Mouse (Mus musculus) thymus, postnatal 4 days (tissue): Measurements from ENCODE around the gene Arhgap29.

Source experiments
- DNase-seq: peaks from one replicate; pipeline ENCODE4 v3.0.0; 2021

Gene Arhgap29

GRCm38 (mm10) chr3:121945957-121946356 is 6.4 kb upstream of the Arhgap29 start:
- no peak for DNase-seq

GRCm38 (mm10) chr3:121946765-121947164 is 5.6 kb upstream of the Arhgap29 start:
- no peak for DNase-seq

GRCm38 (mm10) chr3:121950139-121950538 is 2.2 kb upstream of the Arhgap29 start:
- DNase-seq, result no peak

- no peak for DNase-seq
Observed at GRCm38 (mm10) chr3:121951116-121951515, 1.2 kb upstream of the Arhgap29 start.

GRCm38 (mm10) chr3:121953049-121953432 is 700 bp downstream of the Arhgap29 start:
- DNase-seq, result peak; percentile 74

- DNase-seq, result peak; percentile 11
Observed at GRCm38 (mm10) chr3:121953433-121954161, 1.3 kb downstream of the Arhgap29 start.

- no peak for DNase-seq
Observed at GRCm38 (mm10) chr3:121954421-121954820, 2.1 kb downstream of the Arhgap29 start.

- no peak for DNase-seq
Observed at GRCm38 (mm10) chr3:121955527-121955926, 3.2 kb downstream of the Arhgap29 start.

- DNase-seq, result no peak
Observed at GRCm38 (mm10) chr3:121956789-121957188, 4.4 kb downstream of the Arhgap29 start.

- no peak for DNase-seq
Observed at GRCm38 (mm10) chr3:121957606-121958344, 5.4 kb downstream of the Arhgap29 start.

GRCm38 (mm10) chr3:121964173-121964572 is 11.8 kb downstream of the Arhgap29 start:
- DNase-seq, result peak; percentile 29

- peak; percentile 92 for DNase-seq
Observed at GRCm38 (mm10) chr3:121967681-121968476, 15.5 kb downstream of the Arhgap29 start.

- no peak for DNase-seq
Observed at GRCm38 (mm10) chr3:121968621-121969020, 16.3 kb downstream of the Arhgap29 start.

- no peak for DNase-seq
Observed at GRCm38 (mm10) chr3:121969451-121969850, 17.1 kb downstream of the Arhgap29 start.

- no peak for DNase-seq
Observed at GRCm38 (mm10) chr3:121973761-121974160, 21.4 kb downstream of the Arhgap29 start.

- DNase-seq, result no peak
Observed at GRCm38 (mm10) chr3:121975381-121975780, 23.0 kb downstream of the Arhgap29 start.

- DNase-seq, result no peak
Observed at GRCm38 (mm10) chr3:121981306-121981705, 29.0 kb downstream of the Arhgap29 start.

- DNase-seq, result no peak
Observed at GRCm38 (mm10) chr3:121982450-121982849, 30.1 kb downstream of the Arhgap29 start.

GRCm38 (mm10) chr3:121995125-121995524 is 42.8 kb downstream of the Arhgap29 start:
- no peak for DNase-seq

- DNase-seq, result no peak
Observed at GRCm38 (mm10) chr3:121999934-122000333, 47.6 kb downstream of the Arhgap29 start.

- DNase-seq, result no peak
Observed at GRCm38 (mm10) chr3:122001568-122001967, 49.2 kb downstream of the Arhgap29 start.

- no peak for DNase-seq
Observed at GRCm38 (mm10) chr3:122009818-122010217, 57.5 kb downstream of the Arhgap29 start.

- DNase-seq, result no peak
Observed at GRCm38 (mm10) chr3:122010292-122010691, 58.0 kb downstream of the Arhgap29 start.
